Comparison of ENCODE assay signal across 8 mouse cellular contexts in the genomic region with DNA sequence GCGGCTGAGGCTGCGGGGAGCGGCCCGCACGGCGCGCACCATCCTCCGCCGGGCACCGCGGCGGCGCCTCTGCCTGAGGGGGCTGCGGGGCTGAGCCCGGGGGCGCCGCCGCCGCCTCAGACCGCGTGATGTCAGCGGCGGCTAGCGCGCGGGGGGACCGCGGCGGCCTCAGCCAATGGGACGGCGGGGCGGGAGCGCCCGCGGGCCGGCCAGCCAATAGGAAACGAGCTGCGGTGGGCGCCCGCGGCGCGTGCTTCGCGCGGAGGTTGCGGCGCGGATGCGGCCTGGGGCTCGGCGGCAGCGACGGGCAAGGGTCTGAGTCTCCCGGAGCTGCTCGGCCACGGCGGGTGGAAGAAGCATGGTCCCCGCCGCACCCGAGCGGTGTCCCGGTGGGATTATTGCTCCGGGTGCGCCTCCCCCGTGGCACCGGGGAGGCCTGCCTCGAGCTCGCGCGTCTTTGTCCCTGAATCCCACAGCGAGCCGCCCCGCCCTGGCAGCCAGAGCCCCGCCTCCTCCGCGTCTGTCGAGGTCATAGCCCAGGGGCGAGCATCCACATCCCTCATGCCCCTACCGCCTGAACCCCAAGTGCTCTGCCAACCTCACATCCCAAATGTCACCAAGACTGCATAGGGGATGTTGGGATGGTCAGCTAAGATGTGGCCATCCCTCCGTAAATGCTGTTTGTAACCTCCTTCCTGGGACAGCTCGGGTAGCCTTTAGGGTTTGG. TPM values are rescaled to one million over a fixed set of nuclear protein-coding genes. Genes with fewer than 3 reads are reported as not detected.
DNase-seq lines count a peak whose midpoint lies in the region; ATAC-seq lines count a peak whose summit lies in the region.

A gene (minus strand): TSS at position 129 of the 727 bp plus-strand sequence.

- ATAC-seq in hindbrain, embryonic 12.5 days (ENCODE audit: low FRiP score): peak; percentile 95

- H3K36me3 ChIP-seq in hindbrain, embryonic 12.5 days: no peaks in the 10 kb centered on the region

- H3K9me3 ChIP-seq in hindbrain, embryonic 12.5 days (replicated peaks): no peaks in the 10 kb centered on the region

- H3K9ac ChIP-seq in hindbrain, embryonic 12.5 days: peak within 1 kb of the TSS; percentile 97

- peaks cover 25% of the 10 kb centered on the region for H3K4me1 ChIP-seq in hindbrain, embryonic 12.5 days

- H3K27me3 ChIP-seq in hindbrain, embryonic 12.5 days: no peaks in the 10 kb centered on the region

- H3K4me3 ChIP-seq in hindbrain, embryonic 12.5 days: peak within 1 kb of the TSS; percentile 85

- H3K4me2 ChIP-seq in hindbrain, embryonic 12.5 days (replicated peaks): peak within 1 kb of the TSS; percentile 96

- DNase-seq in NIH3T3 (ENCODE audit: low read depth): peak; percentile 85
- DNase-seq in cerebellum, postnatal 25 days: peak; percentile 83 to 89
- DNase-seq in frontal cortex, postnatal 25 days (ENCODE audit: low spot score in 2 of 2): peak; percentile 71 to 80
- DNase-seq in left cerebral cortex, adult 11 months (ENCODE audit: low spot score): peak; percentile 77
- peak; percentile 78 for DNase-seq in lung, postnatal 36 days
- DNase-seq in retina, embryonic 14.5 days (ENCODE audit: low spot score): peak; percentile 92
- peak; percentile 86 to 88 for DNase-seq in thymus, postnatal 36 days

- peak within 1 kb of the TSS; percentile 93 for H3K27ac ChIP-seq in hindbrain, embryonic 12.5 days

- 3% methylated on average over 79 of the region's 82 CpGs for WGBS in hindbrain, embryonic 12.5 days

RNA-seq across cellular contexts. Expression of the gene that starts here (rescaled TPM):
- 44.8 and 47.2 TPM in 2 replicates for polyA plus RNA-seq in hindbrain, embryonic 12.5 days (2016; fragmentation: Nextera tagmentation; extraction: Ambion mirVana)

Comparison
In these comparisons a context has a peak if more than half of its experiments do, and no peak if none do; other contexts are left out.
1. Peak in every context shown above with its lines: DNase-seq, ATAC-seq, H3K4me3 ChIP-seq and H3K27ac ChIP-seq.